Mouse (Mus musculus): ENCODE measurements around the gene Rae1.

Gene Rae1

DNA sequence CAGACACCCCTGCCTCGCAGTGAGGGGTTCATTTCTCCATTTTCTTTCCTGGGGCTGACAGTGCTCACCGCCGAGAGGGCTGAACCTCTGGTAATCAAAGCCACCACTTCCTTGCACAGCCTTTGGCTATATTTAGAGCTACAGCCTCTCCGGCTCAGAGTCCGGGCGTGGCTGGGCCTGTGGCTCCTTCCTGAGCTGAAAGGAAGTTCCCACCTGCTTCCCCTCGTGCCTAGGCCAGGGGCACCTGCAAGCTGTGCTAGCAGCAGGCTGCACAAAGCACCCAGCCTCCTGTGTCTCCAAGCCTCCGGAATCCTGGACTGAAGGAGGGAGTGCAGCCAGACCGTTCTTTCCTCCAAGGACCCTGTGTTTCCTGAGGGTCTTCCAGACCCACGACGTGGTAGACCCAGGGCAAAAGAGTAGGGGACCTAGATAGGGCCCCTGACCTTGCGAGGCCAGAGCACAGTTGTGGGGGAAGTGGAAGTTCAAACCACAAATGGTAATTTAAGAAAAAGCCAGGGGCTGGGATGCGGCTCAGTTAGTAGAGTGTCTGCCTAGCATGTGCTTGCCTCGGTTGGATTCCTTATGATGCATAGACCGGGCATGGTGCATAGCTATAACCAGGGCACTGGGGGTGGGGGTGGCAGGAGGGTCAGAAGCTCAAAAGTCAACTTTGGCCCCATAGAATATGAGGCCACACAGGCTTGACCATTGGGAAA is 46.8 kb downstream of the Rae1 start:
- intact Hi-C loops (cut with DNase I) = no loop called here

- intact Hi-C loops (cut with DNase I) = no loop called here
These were observed 47.6 kb downstream of the Rae1 start for GRCm38 (mm10) chr2:173047471-173047870.

- intact Hi-C loops (cut with DNase I) = no loop called here
These were observed 48.3 kb downstream of the Rae1 start for GRCm38 (mm10) chr2:173048041-173048745.

- intact Hi-C loops (cut with DNase I) = no loop called here
These were observed 49.3 kb downstream of the Rae1 start for GRCm38 (mm10) chr2:173049231-173049630.

GRCm38 (mm10) chr2:173049817-173050216 is 49.9 kb downstream of the Rae1 start:
- intact Hi-C loops (cut with DNase I) = no loop called here

- intact Hi-C loops (cut with DNase I) = no loop called here
These were observed 50.9 kb downstream of the Rae1 start for GRCm38 (mm10) chr2:173050604-173051382.

DNA sequence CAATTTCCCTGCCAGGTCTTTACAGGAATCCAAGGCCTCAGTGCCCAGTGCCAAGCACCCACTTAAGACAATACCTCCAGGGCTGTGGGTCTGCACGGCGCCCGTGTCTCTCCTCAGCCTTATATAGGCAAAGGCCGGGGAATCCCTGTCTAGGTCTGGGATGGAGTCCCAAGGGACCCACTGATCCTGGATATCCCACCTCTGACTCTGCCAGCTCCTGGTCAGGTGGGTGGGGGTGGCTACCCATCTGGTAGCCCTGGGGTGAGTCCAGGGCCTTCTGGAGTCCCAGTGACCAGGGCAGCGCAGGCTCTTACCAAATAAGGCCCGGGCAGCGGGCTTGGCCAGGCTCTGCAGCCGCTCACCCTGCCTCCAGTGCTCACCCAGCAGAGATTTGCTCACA is 53.0 kb downstream of the Rae1 start:
- intact Hi-C loops (cut with DNase I) = no loop called here

DNA sequence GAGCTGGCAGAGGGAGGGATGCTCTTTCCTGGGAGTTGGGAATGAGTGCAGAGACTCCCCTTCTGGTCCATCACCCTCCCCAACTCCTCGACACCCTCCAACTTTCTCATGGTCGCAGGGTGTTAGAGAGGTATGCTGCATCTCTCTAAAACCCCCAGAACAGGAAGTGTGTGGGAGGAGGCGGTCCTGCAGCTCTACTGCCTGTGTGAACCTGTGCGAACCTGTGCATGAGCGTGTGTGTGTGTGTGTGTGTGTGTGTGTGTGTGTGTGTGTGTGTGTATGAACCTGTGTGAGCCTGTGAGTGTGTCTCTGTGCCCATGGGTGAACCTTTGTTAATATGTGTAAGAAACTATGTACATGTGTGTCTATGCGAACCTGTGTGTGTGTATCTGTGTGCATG is 53.9 kb downstream of the Rae1 start:
- intact Hi-C loops (cut with DNase I) = no loop called here

DNA sequence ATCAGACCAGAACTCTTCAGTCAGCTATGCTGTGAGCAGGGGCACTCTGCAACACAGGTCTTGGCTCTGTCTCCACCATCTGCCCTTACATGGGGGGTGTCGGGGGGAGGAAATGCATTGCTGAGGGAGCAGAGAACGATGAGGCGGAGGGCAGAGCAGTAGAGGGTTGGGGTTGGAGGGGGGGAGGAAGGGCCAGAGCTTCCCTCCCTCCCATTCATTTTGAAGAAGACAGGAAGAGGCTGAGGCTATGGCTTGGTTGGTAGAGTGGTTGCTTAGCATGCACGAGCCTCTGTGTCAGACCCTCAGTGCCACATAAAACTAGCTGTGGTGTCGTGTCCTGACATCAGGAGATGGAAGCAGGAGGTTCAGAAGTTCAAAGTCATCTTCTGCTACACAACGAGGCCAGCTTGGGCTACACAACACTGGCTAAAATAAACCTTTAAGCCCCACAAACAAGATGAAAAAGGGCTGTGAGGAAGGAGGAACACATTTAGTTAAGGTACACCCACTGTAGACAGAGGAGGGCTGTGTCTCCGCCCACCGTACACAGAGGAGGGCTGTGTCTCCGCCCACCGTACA is 56.5 kb downstream of the Rae1 start:
- intact Hi-C loops (cut with DNase I) = no loop called here

GRCm38 (mm10) chr2:173056882-173057315 is 57.0 kb downstream of the Rae1 start:
- intact Hi-C loops (cut with DNase I) = no loop called here

DNA sequence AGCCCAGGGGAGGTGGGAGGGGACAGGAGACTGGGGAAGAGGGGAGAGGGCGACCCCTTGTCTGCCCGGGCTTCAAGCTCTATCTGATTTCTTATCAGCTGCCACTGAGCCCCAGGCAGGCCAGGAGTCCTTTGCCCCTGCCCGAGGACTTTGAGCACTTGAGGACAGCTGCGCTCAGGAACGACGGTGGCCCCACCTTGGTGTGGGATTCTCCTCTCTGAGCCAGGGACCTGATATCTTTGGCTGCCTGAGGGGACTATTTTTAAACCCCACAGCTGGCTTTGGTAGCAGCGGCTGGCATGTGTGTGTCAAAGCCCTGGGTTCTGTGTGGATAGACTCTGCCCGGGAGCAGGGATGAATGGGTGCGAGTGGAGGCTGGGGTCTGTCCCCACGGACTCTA is 57.7 kb downstream of the Rae1 start:
- intact Hi-C loops (cut with DNase I) = no loop called here

GRCm38 (mm10) chr2:173058263-173058662 is 58.3 kb downstream of the Rae1 start:
- intact Hi-C loops (cut with DNase I) = no loop called here

DNA sequence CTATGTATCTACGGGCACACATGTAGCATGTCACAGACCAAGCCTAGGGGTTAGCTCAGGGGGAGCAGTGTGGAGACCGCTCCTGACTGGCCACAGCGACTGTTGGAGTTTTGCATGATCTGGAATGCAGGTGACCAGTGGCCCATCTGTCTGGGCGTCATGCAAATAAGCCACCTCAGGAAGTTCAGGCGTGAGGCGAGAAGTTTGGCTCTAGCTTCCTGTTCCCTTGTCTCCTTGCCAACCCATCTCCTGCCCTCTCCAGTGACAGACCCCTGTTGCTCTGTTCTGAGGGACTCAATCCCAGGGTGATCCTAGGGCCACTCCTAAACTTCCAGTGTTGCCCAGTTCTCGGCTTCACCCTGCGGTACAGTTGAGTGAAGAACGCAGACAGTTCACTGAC is 60.5 kb downstream of the Rae1 start:
- intact Hi-C loops (cut with DNase I) = no loop called here

DNA sequence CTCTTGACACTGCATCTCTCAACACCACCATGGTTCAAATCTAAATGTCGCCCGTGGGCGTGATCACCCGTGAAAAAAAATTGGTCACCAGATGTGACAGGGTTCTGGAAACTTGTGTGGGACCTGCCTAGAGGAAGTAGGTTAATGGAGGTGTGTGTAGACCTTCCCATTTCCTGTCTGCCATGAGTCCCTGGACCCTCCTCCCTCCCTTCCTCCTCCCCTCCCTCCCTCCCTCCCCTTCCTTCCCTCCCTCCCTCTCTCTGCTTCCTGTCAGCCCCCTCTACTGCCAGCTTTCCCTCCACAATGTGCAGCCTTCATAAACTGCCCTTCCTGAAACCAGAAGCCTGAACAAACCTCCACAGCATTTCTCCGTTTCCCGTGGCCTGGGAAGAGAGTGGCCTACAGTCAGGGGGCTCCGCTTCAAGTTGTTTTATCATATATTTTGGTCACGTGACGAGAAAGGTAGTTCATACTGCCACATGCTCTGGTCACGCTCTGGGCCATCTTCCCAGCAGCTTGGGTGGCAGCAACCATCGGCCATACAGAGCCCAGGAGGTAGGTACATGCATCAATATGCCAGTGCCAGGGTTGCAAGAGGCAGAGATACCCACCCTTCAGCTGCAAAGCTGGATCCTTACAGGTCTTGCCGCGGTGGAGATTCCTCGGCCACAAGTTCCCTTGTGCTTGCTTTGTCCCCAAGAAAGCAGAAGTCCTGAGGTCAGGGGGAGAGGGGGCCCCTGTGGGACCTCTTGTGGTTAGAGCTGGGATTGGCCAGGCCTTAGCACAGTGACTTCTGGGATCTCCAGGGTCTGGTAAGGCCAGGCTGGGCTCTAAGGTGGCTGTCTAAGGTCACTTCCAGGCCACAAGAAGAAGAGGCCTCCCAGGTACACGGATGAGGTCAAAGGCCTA is 61.8 kb downstream of the Rae1 start:
- intact Hi-C loops (cut with DNase I) = no loop called here

DNA sequence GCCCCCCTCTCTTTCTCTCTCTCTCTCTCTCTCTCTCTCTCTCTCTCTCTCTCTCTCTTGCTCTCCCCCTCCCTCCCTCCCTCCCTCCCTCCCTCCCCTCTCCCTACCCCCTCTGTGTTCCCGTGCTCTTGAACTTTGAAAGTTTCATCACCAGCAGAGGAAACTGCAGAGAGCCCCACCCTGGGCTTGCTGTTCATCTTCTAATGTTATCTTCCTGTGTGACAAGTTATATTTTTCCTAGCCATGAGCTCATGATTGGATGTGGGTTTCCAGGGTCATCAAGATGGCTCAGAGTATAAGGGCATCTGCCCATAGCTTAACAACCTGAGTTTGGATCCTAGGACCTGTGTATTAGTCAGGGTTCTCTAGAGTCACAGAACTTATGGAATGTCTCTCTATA is 63.3 kb downstream of the Rae1 start:
- intact Hi-C loops (cut with DNase I) = no loop called here

- intact Hi-C loops (cut with DNase I) = no loop called here
These were observed 64.9 kb downstream of the Rae1 start for GRCm38 (mm10) chr2:173064864-173065263.

Measured in adrenal gland (tissue).